Mouse (Mus musculus) frontal cortex, postnatal 25 days (tissue): ENCODE data around the gene Creb3.
"Not testable (repeated sequence)": the region's sequence is repeated elsewhere in the genome, so short reads cannot be mapped to it uniquely, and the experiment has no call there.

Experiments
- DNase-seq, 2 experiments: peaks; one replicate each; pipeline ENCODE4 v3.0.0; 2022; ENCODE audit warnings: low spot score in 2 of 2

Gene Creb3

DNA sequence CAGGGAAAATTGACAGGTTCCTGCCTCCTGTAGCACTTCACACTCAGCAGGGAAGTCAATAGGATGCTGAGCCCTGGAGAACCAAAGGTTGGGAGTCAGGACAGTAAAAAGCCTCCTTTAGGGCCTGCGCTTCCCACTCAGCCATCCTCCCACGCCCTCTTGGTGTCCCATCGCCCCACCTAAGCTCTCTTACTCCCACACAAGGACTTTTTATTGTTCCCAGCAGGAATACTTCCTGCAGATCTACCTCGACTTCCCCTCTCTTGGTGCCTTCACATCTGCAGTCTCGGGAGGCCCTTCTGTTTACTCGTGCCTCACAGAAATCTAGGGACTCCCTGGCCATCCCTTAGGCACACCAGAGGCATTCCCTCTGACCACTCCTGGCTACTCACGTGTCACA, 21.3 kb downstream of the Creb3 start:
- no peak for DNase-seq

DNA sequence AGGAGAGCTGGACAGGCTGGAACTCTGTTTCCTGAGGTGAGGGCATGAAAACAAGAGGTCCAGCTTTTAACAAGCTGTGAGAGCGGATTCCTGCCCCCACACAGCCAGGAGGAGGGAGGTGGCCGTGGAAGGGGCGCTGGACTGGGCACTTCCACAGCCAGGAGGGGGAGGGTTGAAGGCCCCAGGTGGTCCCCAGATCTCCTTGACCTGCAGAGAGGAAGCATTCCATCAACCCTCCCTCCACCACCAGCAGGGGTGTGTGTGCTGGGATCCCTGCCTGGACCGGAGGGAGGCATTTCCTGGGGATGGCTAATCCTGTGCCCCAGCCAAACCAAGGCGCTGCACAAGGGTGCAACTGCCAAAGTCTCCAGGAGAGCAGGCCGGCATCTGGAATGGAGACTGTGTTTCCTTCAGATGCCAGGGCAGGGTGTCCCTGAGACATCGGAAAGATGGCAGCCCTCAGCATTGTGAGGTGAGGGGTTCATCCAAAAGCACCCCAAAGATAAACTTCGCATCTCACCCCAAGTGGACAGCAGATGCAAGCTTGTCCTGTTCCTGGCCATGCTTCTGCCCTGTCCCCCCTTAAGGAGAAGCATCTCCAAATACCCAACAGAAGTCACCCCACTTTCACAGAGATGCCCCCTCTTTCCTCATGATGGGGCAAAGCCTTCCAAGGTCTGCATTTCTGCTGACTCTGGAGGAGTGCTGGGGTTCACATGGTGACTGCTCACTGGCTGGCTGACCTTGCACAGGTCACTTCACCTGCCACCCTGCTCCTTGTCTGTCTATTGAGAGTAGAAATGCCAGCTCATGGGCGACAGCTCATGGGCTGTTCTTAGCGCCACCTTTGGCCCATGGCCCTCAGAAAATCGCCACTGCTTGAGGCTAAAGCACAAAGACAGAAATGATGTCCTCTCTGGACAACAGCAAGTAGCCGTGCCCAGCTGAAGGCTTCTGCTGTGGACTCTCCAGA, 22.6 kb downstream of the Creb3 start, which contains the start of gene Msmp:
Gene Msmp, minus strand, starts transcription at position 51 of the 973 bp plus-strand sequence.
- DNase-seq = no peak

DNA sequence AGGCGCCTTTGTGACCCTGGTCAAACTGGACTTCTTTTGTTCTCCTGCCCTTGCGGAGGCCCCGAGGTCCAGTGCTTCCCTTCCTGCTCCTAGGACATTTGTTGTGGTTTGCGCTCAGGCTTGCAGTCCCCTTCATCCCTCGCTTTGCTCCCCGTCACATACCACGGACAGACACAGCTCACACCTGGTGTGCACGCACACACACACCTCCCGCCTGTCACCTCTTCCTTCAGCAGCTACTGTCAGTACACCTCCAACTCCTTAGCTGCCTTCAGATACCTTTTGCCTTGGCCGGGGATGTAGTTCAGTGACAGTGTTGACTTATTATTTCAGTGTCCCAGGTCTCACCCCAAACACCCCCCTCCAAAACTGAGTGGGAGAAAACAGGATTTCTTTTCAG, 23.6 kb downstream of the Creb3 start:
- no peak for DNase-seq

DNA sequence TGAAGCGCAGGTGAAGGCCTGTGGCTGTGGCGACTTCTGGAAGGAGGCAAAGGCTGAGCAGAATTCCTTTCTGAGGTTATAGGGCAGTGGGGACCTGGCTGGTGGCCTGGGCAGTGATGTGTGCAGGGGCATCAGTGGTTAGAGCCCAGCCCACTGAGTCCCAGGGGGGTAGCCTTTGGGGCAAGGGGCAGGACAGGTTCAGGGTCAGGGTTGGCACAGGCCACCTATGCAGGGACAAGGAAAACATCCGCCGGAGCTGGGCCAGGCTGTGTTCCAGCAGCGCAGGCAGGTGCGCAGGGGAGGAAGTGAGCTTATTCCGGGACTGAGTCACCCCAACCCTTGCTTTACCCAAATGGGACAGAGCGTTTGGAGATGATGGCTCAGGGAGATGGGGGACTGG, 24.3 kb downstream of the Creb3 start:
- DNase-seq = no peak

DNA sequence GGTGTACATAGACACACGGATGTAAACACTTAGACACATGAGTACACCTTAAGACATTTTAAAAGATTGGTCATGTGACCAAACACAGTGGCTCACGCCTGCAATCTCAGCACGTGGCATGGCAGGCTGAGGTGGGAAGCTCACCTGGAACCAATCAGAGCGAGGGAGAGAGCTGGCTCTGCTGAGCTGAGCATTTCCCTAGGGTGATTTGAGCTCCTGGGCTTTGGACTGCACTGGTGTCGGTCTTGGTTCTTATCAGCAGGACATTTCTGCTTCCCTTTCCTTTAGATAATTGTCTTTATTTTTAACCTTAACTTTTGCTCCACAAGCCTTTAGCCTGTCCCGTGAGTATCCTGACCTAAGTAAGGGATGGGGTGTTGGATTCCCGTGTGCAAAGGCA, 25.5 kb downstream of the Creb3 start:
- DNase-seq = no peak

DNA sequence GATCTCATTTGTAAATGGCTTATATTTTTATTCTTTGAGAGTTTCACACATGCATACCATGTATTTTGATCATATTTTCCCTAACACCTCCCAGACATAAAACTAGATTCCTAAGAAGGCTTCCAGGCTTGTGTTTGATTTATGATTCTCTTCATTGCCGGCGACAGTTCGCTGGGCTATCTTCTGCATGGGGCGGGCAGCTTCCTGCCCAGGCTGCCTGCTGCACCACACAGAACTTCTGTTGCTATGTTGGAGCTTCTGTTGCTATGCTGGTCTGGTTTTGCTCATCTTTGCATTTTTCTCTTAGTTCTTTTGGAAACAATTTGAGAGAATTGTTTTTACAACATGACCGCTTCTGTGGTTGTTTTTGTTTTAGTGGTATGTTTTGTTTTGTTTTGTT, 29.4 kb downstream of the Creb3 start:
- DNase-seq = no peak

DNA sequence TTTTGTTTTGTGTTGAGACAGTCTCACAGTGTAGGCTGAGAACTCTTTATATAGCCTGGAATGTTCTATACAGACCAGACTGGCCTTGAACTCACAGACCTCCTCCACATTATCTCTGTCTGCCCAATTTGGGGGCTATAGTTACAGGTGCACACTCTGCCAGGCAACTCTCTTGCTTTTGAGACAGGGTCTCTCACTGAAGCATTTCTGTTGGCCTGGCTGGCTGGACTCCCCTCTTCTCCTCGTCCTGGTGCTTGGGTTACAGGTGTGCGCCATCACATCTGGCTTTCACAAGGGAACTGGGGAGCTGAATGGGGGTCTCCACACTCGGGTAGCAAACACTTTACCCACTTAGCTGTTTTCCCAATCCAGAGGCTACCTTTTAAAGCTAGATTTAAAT, 29.8 kb downstream of the Creb3 start:
- no peak for DNase-seq

DNA sequence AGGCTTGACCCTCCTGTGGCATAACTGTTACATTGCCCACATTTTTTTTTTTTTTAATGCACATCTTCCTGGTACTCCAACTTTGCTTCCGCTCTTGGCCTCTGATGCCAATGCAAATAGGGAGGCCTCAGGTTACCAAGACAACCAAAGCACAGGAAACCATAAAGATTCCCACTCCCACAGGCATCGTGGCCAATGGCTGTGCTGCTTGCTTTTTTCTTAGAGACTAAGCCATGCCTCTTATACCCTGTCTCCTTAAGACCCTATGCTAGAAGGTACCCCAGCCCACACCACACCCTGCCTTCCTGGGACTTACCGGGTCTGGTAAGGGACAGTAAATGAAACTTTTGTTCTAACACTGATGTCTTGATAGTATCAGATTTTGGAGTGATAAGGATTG, 31.3 kb downstream of the Creb3 start:
- DNase-seq = no peak

DNA sequence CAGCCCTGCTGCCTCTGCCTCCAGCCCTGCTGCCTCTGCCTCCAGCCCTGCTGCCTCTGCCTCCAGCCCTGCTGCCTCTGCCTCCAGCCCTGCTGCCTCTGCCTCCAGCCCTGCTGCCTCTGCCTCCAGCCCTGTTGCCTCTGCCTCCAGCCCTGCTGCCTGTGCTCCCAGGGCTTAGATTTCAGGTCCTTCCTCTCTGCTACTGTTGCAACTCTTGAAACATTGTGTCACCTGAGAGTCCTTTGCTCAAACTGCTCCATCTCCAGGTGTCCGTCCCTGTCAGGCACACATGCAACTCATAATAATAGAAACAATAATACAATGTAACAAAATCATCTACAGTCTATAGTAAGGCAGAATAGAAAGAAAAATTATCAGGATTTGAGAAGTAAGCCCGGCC, 34.5 kb downstream of the Creb3 start:
- not testable (repeated sequence) for DNase-seq

DNA sequence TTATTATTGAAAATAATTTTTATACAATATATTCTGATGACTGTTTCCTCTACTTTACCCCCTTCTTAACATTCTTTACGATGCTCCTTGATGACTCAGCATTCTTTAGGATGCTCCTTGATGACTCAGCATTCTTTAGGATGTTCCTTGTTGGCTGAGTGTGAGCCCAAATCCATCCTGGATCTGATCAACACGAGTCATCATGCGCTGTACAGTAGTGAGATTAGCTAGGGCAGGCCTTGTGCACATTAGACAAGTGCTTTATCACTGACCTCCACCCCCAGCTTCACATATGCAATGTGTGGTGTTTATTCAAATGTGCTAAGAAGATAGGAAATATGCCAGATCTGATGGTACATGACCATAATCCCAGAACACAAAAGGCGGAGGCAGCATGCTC, 36.1 kb downstream of the Creb3 start:
- no peak for DNase-seq

DNA sequence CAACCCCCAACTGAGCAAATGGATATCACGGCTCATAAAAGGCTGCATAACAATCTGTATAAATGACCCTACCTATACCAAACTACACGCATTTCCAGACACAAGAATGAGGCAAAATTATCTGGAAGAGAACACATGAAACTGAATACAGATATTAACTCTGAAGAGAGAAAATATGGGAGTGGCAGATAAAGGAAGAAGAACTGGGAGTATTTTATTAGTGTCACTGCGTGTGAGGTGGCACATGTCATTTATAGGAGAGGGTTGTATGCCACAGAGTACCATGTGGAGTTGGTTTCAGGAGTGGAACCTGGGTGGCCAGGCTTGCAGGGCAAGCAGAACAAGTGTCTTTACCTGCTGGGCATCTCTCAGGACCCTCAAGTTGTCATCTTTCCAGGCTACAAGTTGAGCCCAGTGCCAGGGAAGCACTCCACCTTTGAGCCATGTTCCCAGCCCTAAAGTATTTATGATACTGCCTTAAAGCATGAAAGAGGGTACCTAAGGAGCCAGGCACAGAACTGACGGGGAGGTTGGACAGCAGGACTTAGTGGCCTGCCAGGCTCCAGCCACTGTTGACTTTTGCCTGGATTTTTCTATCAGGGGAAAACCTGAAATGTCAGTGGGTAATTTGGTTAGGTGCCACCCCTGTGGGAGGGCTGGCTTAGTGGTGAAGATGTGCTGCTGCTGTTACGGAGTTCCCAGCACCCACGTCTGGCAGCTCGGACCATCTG, 36.7 kb downstream of the Creb3 start:
- no peak for DNase-seq

DNA sequence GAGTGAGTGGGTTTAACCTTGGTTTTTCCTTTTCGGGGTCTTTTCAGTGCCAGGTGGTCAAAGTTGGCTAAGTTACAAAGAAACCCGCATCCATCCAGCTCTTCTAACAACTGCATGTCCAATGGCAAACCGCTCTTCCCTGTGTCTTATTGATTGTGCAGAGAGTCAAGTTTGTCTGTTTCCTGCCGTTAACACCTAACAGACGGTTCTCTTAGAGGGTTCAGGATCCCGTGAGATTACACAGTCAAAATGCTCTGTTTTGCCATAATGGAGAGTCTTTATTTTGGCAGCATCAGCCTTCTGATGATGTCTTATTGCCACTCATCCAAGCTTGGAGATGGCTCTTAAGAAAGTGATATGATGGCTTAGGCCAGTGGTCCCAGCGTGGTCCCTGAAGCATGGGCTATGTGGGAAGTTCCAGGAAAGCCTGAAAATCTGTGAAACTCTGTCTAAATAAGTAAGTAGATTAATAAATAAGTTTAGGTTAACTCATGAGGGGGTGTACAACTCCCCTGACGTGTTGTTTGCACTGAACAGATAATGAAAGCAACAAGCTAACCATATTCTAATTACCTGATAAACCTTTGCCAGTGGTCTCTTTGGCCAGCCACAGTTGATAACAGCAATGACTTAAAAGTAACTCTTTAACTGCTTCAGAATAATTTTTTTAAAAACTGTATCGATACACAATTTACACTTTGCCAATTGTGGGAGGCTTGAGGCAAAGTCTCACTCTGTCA, 38.2 kb downstream of the Creb3 start:
- no peak for DNase-seq

DNA sequence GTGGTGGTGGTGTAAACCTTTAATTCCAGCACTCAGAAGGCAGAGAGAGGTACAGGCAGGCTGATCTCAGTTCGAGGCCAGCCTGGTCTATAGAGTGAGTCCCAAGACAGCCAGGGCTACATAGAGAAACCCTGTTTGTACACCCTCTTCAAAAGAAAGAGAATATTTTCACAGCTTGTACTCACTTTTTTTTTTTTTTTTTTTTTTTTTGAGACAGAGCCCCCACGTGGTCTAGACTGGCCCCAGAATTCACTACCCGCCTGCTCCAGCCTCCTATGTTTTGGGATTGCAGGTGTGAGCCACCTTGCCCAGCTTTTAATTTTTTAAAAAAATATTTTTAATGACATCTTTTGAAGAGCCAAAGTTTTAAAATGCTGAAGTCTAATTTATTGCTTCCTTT, 42.0 kb downstream of the Creb3 start:
- no peak for DNase-seq

DNA sequence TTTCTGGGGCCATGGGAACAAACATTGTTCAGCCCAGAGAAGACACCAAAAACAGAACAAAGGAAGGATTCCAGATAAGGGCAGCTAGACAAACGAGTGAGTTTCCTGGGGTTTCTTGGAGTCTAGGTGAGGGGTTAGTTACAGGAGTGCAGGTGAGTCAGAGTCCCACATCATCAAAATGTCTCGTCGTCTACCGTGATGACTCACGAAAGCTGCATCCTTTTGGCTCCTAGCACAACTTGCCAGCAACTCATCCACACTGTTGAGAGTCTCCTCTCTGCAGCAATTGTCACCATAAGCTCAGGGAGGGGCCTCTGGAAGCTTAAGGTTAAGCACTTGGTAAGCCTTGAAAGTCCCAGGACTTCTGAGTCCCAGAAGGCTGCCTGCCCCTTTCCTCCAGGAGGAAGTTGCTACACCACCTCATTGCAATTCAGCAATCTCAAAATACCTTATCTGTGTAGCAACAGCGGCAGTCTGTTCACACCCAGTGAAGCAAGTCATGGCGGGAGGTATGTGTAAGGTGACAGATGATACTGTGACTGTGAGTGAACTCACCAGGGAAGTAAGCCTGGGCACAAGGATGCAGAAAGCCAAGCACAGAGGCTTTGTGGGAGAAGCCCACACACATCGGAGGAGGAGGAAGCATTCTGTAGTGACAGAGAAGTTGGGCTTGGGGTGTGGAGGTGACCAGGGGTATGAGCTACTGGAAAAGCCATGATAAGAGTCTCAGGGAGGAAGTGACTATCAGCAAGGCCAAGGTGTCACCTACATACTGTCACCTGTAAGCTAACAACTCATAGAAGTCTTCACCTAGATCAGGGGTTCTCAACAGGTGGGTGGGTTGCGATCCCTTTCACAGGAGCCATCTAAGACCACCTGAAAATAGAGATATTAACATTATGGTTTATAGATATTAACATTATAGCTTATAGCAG, 42.9 kb downstream of the Creb3 start:
- no peak for DNase-seq

DNA sequence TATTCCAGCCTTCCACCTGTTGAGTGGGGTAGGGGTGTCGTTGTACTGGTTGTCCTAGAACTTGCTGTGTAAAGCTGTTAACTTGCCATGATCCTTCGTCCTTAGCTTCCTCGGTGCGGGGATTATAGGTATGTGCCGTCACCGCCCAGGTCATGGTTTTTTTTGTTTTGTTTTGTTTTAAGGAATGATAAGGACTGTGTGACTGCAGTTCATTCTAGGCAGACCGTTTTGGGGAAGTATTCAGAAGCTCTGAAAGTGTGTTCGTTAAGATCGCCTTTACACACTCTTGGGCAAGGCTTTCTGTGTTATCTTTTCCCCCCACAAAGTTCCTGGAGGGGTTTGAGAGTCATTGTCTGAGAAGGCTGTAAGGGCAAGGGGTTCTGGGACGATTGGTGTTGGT, 50.4 kb downstream of the Creb3 start:
- DNase-seq = no peak

DNA sequence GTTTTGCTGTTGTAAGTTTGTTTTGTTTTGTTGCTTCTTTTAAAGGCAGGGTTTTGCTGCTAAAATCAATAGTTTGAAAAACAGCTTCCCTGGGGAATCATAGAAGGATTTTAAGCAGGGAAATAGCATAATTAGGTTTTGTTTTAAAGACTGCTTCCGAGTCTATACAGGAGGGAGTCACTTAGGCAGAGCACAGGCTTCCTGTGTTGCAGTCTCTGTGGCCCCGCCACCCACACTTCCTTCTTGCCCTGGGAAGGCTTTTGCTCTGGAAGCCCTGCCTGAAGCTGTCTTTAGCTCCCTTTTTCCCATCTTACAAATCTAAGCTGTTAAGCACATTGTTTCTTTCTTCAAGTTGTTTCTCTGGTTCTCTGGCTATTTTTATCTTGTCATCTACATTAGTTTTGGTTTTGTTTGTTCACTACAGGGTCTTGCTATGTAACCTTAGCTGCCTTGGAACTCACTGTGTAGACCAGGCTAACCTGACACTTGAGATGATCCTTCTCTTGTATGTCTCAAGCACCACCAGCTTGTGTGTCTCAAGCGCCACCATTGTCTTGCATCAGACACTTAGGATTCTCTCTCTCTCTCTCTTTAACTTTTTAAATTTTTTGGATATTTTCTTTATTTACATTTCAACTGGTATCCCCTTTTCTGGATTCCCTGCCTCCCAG, 51.1 kb downstream of the Creb3 start:
- no peak for DNase-seq
